Mouse (Mus musculus) c-Kit-positive CD71-negative TER-119-negative erythroid progenitor cells, embryonic 14.5 days (primary cell): ENCODE results near the gene Fam196a.
A peak's percentile ranks its signal among the peaks of the same experiment; 100 is the strongest.

Source experiments
- DNase-seq: peaks from one replicate; pipeline ENCODE4 v3.0.0-alpha.2; 2013; ENCODE audit warnings: low read depth

The Fam196a gene

DNA sequence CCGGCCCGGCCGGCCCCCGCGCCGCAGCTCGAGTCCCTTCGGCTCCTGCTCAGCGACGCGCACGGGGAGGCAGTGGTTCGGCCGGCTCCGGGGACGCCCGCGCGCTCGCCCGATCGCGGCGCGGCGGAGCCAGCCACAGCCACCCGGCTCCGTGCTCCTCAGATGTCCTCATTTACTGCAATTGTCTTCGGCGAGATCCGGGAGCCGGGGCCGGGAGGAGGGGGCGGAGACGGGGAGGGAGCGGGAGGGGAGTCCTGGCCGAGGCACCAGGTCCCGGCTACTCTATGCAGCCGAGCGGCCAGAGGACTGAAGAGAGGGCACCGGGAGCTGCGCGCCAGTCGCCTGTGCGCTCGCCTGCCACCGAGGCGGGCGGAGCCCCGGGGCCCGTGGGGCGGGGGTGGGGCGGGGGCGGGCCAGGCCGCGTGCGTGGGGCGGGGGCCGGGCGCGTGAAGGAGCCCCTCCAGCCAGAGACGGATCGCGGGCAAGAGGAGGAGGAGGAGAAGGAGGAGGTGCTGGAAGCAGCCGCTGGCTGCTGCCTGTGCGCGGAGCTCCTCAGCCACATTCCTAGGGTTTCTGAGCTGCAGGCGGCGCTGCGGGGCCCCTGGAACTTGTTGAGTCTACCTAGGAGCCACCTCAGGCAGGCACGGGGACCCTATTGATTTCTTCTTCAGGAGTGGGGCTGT is at the start of gene Fam196a:
Fam196a (minus strand) TSS at position 504 of the 683 bp plus-strand sequence.
- no peak for DNase-seq

DNA sequence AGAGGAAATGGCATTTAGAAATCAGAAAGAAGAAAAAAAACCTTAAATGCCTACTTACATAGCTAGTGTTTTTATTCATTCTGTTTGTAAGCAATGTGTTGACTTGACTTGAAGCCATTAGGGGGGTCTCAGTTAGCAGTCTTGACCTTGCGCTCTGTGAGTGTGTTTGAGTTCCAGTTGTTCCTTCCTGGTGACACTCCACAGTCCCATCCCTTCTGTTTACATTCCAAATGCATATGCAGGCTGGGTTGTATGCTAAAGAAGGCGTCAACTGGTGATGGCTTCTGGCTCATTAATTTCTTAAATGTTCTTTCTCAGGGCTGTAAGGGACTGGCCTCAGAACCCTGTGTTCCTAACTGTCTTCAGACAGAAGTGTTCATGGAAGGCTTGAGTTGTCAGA is 23.4 kb upstream of the Fam196a start:
- DNase-seq, result no peak

DNA sequence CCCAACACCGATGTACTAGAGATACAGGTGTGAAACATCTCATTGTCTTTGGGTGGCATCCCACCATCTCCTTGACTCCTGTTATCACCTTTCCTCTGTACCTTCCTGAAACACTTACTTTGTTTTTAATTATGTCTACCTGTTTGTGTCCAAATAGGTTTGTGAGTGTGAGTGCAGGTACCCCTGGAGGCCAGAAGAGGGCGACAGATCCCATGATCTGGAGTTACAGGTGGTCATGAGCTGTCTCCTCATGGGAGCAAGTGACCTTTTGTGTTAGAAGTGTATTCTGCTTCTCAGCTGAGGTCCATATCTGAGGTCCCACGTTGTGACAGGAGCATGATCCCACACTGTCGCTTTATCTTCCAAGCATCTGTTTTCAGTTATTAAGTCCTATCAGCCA is 22.6 kb upstream of the Fam196a start:
- DNase-seq, result peak; percentile 5

DNA sequence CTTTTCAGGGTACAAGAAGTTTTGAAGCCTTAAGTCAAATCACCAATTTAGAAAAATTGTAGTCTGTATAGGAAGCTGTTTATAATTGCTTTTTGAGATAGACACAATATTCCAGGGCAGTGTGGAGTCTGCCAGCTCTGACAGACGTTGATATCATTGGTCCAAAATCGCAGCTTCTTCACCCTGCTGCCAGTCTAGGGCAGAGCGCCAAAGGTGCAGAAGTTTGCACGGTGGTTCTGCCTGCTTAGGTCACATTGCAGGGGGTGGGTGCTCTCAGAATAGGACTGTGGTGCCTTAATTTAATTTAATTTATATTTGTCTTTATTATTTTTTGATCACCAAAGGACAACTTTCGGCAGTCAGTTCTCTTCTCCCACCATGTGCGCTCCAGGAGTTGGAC is 20.9 kb upstream of the Fam196a start:
- no peak for DNase-seq

DNA sequence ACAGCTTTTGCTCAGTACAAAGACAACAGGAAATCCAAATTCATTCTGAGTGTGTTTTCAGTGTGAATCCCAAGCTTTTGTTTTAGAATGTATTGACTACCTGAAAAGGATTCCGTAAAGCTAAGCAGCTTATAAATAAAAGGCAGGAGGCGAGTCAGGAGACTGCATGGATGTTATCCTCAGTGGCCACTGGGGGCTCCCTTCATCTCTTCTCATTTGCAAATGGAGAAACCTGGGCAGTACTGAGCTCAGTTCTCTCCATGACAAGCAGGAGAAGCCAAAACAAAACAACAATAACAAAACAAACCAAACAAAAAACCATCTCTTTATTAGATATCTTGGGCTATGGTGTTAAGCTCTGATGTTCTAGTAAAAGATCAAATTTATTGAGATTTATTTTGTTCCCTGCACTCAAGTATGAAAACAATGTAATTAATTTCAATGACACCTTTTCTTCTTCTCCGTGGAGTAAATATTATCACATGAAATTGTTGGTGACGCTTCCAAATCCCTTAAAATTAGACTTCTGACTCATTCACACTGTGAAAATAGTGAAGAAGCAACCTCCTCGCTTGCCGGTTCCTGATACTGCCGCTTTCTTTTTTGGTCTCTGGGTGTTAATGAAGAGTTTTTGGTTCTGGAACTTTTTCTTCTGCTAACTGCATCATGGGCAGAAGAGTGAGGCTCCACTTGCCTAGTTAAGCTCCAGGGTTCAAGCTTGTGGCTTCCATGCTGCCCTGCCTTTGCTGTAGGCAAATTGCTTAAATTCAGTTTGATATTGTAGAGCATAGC is 7.9 kb upstream of the Fam196a start:
- no peak for DNase-seq

DNA sequence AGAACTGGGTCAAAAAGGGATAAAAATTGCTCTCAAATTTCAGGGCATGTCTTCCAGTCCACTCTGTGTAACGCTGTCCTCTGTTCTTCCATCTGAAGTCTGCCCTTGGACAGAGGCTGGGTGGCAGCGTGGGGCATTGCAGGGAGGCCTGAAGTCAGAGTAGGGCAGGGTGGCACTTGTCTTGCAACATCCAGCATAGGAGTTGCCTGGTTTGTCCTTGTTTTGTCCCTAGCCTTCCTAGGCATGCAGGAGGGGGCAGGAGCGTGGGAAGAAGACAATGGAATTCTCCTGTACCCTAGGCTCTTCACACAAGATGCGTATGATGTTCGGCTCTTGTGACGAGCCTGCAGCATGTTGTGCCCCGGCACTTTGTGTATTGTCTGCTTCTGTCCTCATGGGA is 5.5 kb upstream of the Fam196a start:
- no peak for DNase-seq

DNA sequence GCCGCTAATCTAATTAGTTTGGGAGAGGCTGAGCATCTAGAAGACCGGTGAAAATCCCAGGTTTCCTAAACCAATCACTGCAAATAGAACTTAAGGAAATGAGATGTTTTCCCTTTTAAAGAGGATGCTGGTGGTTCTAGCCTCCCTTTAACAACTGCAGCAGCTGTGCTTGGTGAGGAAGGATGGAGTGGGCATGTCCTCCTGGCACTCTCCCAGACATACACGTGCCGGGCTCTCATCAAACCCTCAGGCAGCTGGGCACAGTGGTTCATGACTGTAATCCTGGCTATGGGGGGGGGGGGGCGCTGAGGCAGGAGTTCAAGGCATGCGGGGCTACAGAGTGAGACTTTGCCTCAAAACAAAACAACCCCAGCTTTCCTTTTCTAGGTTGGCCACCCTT is 4.8 kb upstream of the Fam196a start:
- no peak for DNase-seq

DNA sequence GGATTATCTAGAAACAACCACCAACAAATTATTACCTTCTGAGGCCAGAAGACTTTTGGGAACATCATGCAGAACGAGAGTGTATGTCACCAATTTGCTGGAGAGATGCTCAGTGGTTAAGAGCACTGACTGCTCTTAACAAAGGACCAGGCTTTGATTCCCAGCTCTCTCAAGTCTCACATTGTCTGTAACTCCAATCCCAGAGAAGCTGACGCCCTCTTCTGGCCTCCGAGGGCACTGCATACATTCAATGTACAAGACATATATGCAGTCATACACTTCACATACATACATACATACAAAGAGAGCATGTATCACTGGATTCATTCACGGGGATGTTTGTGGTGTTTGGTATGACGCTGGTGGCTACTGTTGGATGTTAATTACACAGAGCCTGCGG is 3.7 kb upstream of the Fam196a start:
- no peak for DNase-seq

DNA sequence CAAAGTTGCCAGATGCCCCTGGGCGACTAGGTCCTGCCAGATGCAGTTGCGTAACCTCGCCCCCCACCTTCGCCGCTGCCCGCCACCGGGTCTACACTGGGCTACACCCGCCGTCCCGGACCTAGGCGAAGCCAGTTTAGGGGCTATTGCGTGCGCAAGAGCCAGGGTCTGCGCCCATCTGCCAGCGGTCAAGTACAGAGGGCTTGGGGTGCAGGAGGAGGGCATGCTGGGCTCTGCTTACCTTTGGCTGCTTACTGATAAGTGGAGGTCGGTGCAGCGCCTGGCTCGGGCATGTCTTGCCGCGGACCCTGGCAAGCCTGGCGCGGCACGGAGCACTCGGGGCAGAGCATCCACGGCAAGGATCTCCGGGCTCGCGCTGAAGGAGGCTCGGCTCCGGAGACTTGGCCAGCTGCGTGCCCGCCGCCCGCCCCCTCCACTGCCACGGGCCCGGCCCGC is 731 bp downstream of the Fam196a start:
- DNase-seq, result no peak

DNA sequence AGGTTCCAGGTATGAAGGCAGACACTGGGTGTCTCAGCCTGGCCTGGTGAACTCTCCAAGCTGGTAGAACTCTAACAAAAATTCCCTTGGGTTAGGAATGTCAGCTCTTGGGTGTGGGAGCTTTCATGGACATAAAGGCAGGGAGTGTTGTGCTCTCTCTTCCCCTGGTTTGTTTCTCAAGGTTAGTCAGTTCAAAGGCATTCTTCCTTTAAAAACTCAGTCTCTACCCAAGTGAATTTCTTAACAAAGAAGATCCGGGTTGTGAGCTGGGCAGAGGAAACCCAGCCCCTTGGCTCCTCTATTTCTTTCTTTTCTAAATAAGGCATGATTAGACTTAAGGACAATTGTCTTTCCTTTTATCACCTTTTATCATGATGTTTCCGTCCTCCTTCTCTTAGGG is 6.3 kb downstream of the Fam196a start:
- no peak for DNase-seq

DNA sequence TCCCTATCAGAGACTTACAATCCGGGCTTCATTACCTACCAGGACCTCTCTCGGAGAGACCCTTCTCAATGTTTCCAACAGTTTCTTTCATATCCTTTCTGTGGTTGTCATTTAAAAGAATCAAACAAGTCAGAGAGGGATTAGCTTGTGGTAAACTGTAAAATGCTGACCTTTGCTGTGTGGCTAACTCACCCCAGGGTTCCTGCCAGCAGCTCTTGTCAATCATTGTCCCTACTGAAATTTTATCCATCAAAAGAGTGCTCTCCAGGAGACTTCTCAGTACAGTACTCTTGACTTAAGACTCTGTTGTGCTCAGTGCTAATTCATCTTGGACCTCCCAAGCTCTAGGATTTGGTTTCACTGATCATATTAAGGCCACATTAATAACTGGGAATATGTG is 36.2 kb downstream of the Fam196a start:
- DNase-seq, result no peak

DNA sequence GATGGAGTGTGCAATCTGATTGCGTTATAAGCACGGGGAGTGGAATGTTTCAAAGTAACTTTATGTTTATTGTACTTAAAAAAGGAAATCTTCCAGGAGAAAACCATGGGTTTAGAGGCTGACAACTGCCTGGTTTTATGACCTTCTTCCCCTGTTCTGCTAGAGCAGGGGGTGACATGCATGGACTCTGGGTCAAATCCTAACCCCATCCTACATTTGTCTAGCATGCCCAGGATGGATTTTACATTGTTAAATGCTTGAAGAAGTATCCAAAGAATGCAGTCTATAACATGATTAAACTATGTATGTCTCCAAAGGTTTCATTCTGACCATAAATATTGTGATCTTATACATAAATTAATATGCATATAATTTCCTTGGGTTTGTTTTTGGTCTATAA is 38.8 kb downstream of the Fam196a start:
- DNase-seq, result no peak

DNA sequence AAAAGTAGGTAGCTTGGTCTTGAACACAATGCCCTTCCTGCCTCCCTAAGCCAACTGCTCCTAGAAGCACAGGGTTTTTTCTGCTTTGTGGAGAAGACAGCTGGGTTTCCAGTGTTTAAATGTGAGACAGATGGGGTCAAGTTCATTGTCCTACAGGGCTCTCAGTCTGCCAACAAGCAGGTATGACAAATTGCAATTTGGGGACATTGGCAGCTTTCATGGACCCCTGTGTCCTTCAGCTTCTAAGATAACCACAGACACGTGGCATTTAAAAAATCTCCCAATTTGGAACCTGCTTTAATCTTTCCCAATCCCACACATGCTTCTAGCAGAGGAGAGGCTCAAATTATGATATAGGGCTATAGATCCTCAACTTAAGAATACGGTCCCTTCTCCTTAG is 43.6 kb downstream of the Fam196a start:
- no peak for DNase-seq

DNA sequence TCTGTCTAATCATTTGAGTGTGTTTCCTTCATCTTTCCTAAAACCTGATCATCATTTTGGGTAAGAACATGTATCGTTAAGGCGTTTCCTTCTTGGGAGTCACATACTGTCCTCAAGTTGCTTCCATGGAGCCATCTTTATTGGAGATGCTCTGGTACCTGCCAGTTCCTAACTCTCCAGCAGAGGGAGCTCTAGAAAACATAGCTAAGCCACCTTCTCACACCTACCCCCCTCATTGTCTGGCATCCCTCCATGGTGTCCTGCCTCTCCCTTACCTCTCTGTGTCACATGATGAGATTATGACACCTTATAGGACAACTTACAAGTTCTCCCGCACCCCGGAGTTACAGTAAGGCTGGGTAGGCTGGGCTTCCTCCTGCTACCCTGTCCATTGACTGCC is 45.3 kb downstream of the Fam196a start:
- DNase-seq, result peak; percentile 1

DNA sequence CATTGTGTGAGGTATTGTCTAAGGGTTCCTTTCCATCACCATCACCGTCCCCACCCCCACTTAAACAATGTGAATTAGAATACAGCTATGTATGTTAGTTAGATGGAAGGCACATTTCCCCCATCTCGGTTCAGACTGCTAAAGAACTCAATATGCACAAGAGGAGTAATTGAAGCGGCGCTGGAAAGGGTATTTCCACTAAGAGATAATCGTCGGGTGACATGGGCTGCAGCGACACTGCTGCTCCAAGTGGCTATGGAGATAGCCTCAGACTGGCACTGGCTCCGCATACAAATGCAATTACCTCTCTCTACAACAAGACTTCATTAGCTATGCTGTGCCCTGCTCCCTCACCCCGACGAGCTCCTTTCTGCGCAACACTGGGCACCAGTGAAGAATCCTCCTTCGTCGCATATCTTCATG is 45.8 kb downstream of the Fam196a start:
- no peak for DNase-seq

DNA sequence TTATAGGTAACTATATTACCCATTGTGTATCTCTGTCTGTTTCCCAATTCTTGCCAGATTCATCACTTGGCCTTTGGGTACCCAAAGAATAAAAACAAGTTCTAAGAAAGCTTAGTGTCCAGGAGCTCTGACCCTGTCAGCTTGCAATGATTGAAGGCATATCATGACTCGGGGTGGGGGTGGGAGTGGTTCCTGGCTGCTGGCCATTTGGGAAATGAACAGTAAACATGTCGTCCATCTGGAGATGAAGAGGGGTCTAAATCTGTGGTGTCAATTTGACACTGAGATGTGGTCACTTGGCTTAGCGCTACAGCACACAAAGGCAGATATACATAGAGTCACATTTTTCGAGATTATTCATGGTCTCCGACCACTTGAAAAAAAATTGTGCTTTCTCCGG is 54.7 kb downstream of the Fam196a start:
- DNase-seq, result no peak

DNA sequence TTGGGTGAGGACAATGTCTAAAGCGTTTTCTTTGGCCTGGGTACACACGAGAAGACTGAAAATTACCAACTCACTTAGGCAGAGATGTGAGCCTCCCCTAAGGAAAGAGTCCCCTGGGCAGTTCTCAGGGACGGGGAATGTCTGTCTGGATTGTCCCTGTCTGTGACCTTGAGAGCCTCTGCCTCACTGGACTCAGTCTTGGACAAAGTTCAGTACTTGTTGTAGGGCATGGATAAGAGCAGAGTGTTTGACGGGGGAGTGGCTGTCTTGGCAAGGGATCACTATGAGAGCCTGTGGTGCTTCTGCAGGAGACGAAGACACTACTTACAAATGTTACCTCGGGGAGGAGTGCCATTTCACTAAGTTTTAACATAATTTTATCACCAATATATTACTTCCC is 57.8 kb downstream of the Fam196a start:
- DNase-seq, result no peak

DNA sequence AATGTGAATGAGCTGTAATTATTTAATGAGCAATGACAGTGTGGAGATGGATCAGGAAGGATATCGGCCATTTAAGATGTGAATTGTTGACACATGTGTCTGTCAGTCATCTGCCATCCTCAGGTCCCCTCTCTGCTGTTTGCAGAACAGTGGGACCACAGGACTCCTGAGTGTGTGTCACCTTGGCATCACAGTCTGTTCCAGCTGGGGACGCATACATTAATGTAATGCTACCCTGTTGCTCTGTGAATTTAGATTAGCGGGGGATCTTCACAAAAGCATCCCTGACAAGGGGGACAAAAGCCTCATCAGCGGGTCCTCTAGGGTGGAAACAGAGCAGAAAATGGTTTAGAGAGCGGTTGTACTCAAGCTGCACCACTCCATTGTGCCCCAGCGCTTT is 59.2 kb downstream of the Fam196a start:
- DNase-seq, result no peak

DNA sequence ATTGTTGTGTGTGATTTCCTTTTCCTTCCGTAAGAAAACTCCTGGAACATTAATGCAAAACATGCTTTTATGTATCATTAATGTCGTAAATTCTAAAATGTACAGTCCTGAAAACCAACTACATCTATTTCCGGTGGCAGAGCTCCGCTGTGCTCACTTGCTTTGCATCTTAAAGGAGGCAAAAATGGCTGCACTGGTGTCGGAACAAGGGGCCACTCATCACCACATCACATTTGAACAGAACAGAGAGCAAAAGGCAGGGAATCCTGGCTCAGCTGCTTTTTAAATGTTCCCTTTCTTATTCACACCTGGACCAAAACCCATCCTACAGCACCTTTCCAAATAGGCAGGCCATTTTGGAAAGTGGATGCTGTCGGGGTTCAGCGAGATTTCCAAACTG is 65.2 kb downstream of the Fam196a start:
- no peak for DNase-seq

DNA sequence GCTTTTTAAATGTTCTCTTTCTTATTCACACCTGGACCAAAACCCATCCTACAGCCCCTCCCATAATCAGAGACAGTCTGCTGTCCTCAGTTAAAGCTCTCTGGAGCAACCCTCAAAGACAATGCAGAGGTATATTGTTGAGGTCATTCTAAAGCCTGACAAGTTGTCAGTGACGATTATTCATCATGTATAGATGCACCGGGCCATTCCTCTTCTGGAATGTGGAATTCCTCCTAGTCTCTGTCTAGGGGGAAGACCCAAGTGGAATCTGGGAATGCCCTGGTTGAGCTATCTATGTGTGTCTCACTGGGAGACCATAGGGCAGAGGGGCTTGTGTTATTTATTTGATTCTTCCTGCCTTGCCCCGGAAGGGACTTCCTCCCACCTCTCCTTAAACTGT is 65.7 kb downstream of the Fam196a start:
- DNase-seq, result no peak

DNA sequence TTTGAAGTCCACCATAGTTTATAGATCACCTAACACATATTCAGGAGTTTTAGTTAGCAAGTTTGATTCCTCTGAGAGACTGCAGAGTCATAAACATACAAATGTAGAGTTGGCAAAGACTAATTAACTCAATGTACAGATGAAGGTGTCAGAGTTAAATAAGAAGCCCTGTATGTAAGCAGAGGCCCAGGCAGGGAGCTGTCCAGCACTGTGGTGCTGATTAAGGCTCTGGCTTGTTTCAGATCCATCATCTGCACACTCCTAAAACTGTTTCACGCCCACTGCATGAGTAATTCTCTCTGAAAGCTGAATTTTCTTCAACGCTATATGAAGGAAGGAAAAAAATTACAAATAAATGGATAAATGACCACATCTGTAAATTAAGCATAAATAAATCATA is 74.1 kb downstream of the Fam196a start:
- peak; percentile 39 for DNase-seq

DNA sequence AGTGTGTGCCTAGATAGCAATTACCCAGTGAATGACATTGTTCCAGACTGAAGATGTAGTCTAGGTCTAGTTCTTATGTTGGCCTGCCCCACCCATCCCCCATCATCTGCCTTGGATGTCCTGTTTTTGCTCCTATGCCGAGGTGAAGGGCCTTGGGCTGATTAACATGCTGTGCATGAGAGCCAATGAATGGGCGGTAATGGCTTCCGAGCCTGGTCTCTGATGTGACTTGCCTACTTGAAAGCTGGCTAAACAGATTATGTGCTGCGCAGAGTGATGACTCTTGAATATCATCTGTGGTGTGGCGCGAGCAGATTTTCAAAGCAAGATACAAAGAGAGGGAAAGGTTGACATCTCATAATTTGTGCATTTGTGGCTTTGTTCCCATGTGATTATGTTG is 76.2 kb downstream of the Fam196a start:
- no peak for DNase-seq

DNA sequence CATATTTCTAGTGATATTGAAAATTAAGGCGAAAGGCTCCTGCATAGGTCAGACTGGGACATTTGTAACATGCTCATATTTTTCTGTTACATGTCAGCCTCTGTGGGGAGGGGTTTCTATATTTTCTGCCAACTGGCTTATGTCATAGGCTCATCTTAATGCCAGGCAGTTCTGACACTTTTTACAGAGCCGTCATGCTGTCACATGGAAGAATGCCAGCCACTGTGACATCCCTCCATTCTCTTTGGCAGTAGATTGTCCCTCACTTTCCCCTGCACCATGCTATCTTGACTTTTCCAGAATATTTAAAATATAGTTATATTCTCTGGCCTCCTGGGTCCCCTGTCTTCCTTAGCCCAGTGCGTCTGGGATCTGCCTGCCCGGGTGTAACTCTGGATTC is 95.5 kb downstream of the Fam196a start:
- DNase-seq, result no peak

DNA sequence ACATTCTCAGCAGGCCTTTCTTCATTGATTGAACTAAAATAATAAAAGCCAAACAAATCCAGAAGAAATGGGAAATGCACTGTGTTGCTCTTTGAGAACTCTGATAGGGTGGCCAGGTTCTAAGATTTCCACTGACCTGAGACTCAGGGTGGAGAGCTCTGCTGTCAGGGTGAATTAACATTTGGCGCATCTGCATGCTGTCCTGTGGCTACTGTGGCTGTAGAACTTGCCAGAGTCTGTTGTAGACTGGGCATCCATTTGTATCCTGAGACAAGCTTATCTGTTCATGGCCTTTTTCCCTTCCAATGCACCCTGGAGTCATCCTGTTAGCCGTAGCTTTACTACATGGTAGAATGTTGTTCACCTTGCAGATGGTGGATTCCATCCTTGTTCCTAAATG is 98.2 kb downstream of the Fam196a start:
- no peak for DNase-seq
